Mouse (Mus musculus): Measurements from ENCODE around the gene Coro2b.

- no peak for TF ChIP-seq CTCF (IDR thresholded peaks at IDR 0.05; ENCODE audit: low read depth)
- TF ChIP-seq EP300 (IDR thresholded peaks at IDR 0.05; ENCODE audit: low read depth), result no peak
These were observed 8.3 kb downstream of the Coro2b start for GRCm38 (mm10) chr9:62528527-62528926.

Data from liver, embryonic 14.5 days (tissue).